Comparison of ENCODE assay signal across 22 mouse cellular contexts in genomic region chr9:33292116-33292515, GRCm38 (mm10).
DNase-seq lines count a peak whose midpoint lies in the region; ATAC-seq and TF ChIP-seq lines count a peak whose summit lies in the region.
"Had no signal": no experiment of that assay in that cellular context is flagged by ENCODE, and none has a peak within 500 bp of the region (broad histone marks: within the 10 kb centered on the region; RNA-seq: fewer than 3 reads in every experiment).

No protein-coding gene starts in this region.

- no peak for ATAC-seq in liver, postnatal 0 days
- ATAC-seq: intestine, embryonic 16.5 days; midbrain, embryonic 16.5 days had no signal

- no peak overlapping the region for H3K9ac ChIP-seq in liver, postnatal 0 days (replicated peaks)
- H3K9ac ChIP-seq: embryonic facial prominence, embryonic 15.5 days; heart, embryonic 15.5 days; hindbrain, embryonic 15.5 days; stomach, embryonic 15.5 days had no signal

- no peaks in the 10 kb centered on the region for H3K27me3 ChIP-seq in liver, postnatal 0 days (ENCODE audit: insufficient read depth, low read length)
- H3K27me3 ChIP-seq: CH12.LX; embryonic facial prominence, embryonic 15.5 days; heart, embryonic 15.5 days; hindbrain, embryonic 15.5 days; stomach, embryonic 15.5 days had no signal

- no peak for TF ChIP-seq EP300 in liver, postnatal 0 days (IDR thresholded peaks at IDR 0.05; ENCODE audit: low read depth)

- intact Hi-C loops in left cerebral cortex, postnatal 25 days (cut with DNase I) = loop anchor here (5.0 kb wide), 1 partner anchor 210 kb away; no protein-coding TSS in a partner anchor

- peak; percentile 10 to 19 for DNase-seq in cerebellum, postnatal 25 days
- DNase-seq in cerebellum, adult 11 months = no peak
- DNase-seq in brain, adult 2 months (ENCODE audit: low read depth, low spot score) = peak; percentile 80
- DNase-seq in layer of hippocampus, adult 2 months (ENCODE audit: low spot score in 2 of 2) = peak; percentile 55 to 57
- DNase-seq in left cerebral cortex, postnatal 25 days (ENCODE audit: low spot score in 2 of 2) = peak; percentile 16 to 80
- no peak for DNase-seq in liver, postnatal 0 days
- no peak for DNase-seq in gastrocnemius, adult 18-20 months (ENCODE audit: low spot score)
- DNase-seq: adrenal gland, postnatal 14 days; cerebellum, postnatal 14 days; gastrocnemius, postnatal 14 days; heart, adult 2 months; heart, postnatal 4 days; lung, adult 18-20 months; thymus, adult 2 months had no signal

- H3K4me1 ChIP-seq in liver, postnatal 0 days (ENCODE audit: insufficient read depth) = no peaks in the 10 kb centered on the region
- H3K4me1 ChIP-seq: embryonic facial prominence, embryonic 15.5 days; heart, embryonic 15.5 days; hindbrain, embryonic 15.5 days; limb, embryonic 10.5 days; stomach, embryonic 15.5 days had no signal

- no peaks in the 10 kb centered on the region for H3K36me3 ChIP-seq in liver, postnatal 0 days (replicated peaks; ENCODE audit: insufficient read depth, low read length)
- H3K36me3 ChIP-seq: embryonic facial prominence, embryonic 15.5 days; heart, embryonic 15.5 days; hindbrain, embryonic 15.5 days; limb, embryonic 10.5 days; stomach, embryonic 15.5 days had no signal

- no peak for TF ChIP-seq CTCF in layer of hippocampus, adult 2 months (conservative IDR thresholded peaks at IDR 0.05)
- TF ChIP-seq CTCF in liver, postnatal 0 days (IDR thresholded peaks at IDR 0.05; ENCODE audit: low read depth) = no peak

- no peaks in the 10 kb centered on the region for H3K9me3 ChIP-seq in liver, postnatal 0 days (ENCODE audit: low read length)
- H3K9me3 ChIP-seq: embryonic facial prominence, embryonic 15.5 days; heart, embryonic 15.5 days; hindbrain, embryonic 15.5 days; limb, embryonic 10.5 days; stomach, embryonic 15.5 days had no signal

- no peak overlapping the region for H3K4me2 ChIP-seq in liver, postnatal 0 days (ENCODE audit: low read depth, low read length)
- H3K4me2 ChIP-seq: embryonic facial prominence, embryonic 15.5 days; heart, embryonic 15.5 days; hindbrain, embryonic 15.5 days; stomach, embryonic 15.5 days had no signal

- no peak overlapping the region for H3K4me3 ChIP-seq in layer of hippocampus, adult 2 months
- H3K4me3 ChIP-seq in liver, postnatal 0 days (ENCODE audit: low read depth, low read length) = no peak overlapping the region
- H3K4me3 ChIP-seq: embryonic facial prominence, embryonic 15.5 days; heart, adult 2 months; heart, embryonic 15.5 days; hindbrain, embryonic 15.5 days; limb, embryonic 10.5 days; stomach, embryonic 15.5 days had no signal

- H3K27ac ChIP-seq in layer of hippocampus, adult 2 months = no peak overlapping the region
- H3K27ac ChIP-seq in liver, postnatal 0 days (ENCODE audit: low read depth) = no peak overlapping the region
- H3K27ac ChIP-seq: embryonic facial prominence, embryonic 15.5 days; heart, adult 2 months; heart, embryonic 15.5 days; hindbrain, embryonic 15.5 days; limb, embryonic 10.5 days; stomach, embryonic 15.5 days had no signal

Comparison
In these comparisons a context has a peak if more than half of its experiments do, and no peak if none do; other contexts are left out.
1. DNase-seq: peak in cerebellum, postnatal 25 days (2 of 2), brain, adult 2 months (single experiment), layer of hippocampus, adult 2 months (2 of 2) and left cerebral cortex, postnatal 25 days (2 of 2); none in cerebellum, adult 11 months (single experiment), liver, postnatal 0 days (single experiment) and gastrocnemius, adult 18-20 months (single experiment).